Mouse (Mus musculus) thymus, adult 2 months (tissue): ENCODE data around the gene Laptm4a.

Experiments used
- CTCF ChIP-seq: fragments of 200-500 bp; IDR thresholded peaks from 2 replicates; pipeline ENCODE4 v1.5.1; 2012; ENCODE audit warnings: mild to moderate bottlenecking, control low read depth, low read length, moderate library complexity, borderline replicate concordance; ENCODE audit not compliant: control insufficient read depth, poor library complexity, insufficient read depth; ENCODE audit errors: extremely low read depth
- POLR2A ChIP-seq: fragments of 200-500 bp; IDR thresholded peaks from 2 replicates; pipeline ENCODE4 v1.6.1; 2012; ENCODE audit warnings: mild to moderate bottlenecking, low read length, control low read depth, moderate library complexity; ENCODE audit not compliant: control insufficient read depth, poor library complexity, insufficient read depth; ENCODE audit errors: extremely low read depth

DNA sequence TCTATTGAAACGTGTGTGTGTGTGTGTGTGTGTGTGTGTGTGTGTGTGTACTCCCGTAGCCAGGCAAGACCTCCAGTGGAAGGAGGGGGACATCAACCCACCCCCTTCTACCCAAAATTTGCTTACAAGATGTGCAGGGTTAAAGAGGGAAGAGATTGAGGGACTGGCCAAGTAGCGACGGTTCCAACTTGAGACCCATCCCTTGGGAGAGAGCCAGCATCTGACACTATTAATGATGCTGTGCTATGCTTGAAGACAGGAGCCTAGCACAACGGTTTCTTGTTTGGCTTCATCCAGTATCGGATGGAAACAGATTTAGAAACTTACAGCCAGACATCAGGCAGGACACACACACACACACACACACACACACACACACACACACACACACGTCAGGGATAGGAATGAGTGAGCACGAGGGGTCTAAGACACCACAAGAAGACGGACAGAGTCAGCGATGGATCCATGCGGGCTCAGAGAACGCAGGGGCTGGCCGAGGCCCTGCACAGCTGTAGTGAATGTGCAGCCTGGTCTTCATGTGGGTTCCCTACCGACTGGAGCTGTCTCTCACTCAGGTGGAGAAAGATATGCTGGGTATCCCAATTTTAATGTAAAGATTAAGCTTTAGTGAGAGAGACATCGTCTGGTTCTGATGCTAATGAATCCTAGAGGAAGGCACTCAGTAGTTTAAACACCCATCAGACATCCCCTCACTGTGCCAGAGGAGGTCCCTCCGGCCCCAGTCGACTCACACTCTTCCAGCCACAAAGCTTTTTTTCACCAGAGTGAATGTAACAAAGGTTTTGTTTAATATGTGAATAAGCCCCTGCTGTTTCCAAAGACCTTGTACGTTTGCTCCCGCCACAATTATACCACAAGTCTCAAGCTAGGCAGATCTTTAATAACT is 22.3 kb upstream of the Laptm4a start:
- no peak for TF ChIP-seq CTCF
- TF ChIP-seq POLR2A, result no peak
